Mouse (Mus musculus): Measurements from ENCODE around the gene Zc3h12b. TPM values are rescaled to one million over a fixed set of nuclear protein-coding genes. Genes with fewer than 3 reads are reported as not detected.

The Zc3h12b gene
- 11.4 TPM for polyA plus RNA-seq (2014; fragmentation: Illumina TruSeq; extraction: RNeasy Lipid Tissue Mini Kit (QIAGEN cat#74804))

GRCm38 (mm10) chrX:95711227-95712111 lies at the start of gene Zc3h12b:
Gene Zc3h12b, plus strand, starts transcription at chrX:95711678.

DNA sequence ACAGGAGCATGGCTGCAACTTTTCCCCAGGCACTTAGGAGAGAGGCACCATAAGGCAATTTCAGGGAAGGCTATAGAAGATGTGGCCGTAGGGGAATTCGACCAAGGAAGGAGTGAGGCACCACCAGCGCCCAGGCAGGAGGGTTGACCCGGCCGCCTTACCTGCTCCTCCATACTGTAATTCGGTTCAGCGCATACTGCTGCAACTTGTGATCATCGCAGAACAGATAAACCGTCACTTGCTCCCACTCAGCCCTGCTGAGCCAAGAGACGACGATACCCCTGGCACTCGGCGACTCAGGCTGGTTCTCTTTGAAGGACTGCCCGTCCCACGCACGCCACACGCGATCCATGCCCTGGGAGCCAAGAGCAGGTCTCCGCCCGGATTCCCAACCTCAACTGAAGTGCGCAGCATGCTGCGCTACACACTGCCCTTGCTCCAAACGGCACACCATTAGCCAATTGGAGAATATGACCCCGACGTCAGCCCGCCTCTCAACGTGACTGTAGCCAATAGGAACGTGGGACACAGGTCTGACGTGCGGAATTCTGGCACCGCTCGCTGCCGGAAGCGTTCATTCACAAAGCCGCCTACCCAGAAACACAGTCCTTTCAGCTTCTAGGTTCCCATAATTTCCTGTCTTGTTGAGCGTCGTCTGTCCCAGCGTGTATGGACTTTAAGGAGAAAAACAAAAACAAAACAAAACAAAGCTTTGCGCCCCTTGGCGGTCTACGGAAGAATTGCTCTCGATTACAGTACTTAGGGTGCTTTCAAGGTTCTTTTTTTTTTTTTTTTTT lies 245.2 kb downstream of the Zc3h12b start, which contains the start of gene Las1l:
Gene Las1l, minus strand, starts transcription at position 466 of the 797 bp plus-strand sequence.

Other genes starting within 250 kb of the Zc3h12b start
- gene Asb12, start 153.7 kb upstream of the Zc3h12b start, polyA plus RNA-seq (2014; fragmentation: Illumina TruSeq; extraction: RNeasy Lipid Tissue Mini Kit (QIAGEN cat#74804)): not detected
- gene Pfn5, start 153.6 kb upstream of the Zc3h12b start, polyA plus RNA-seq (2014; fragmentation: Illumina TruSeq; extraction: RNeasy Lipid Tissue Mini Kit (QIAGEN cat#74804)): not detected
- 40.9 TPM for gene Zc4h2, start 53.2 kb upstream of the Zc3h12b start, polyA plus RNA-seq (2014; fragmentation: Illumina TruSeq; extraction: RNeasy Lipid Tissue Mini Kit (QIAGEN cat#74804))
- 46.3 TPM for gene Las1l, start 245.3 kb downstream of the Zc3h12b start, polyA plus RNA-seq (2014; fragmentation: Illumina TruSeq; extraction: RNeasy Lipid Tissue Mini Kit (QIAGEN cat#74804))